Mouse (Mus musculus) retina, postnatal 1 day (tissue): ENCODE measurements at regions not wholly inside any gene's neighbourhood (a gene's known extent, or its start where the extent isn't known, plus 50 kb on each side); places are given as distances from the start of the nearest gene placed in this dataset.

Source experiments
- DNase-seq: peaks from one replicate; pipeline ENCODE4 v3.0.0-alpha.2; 2012

DNA sequence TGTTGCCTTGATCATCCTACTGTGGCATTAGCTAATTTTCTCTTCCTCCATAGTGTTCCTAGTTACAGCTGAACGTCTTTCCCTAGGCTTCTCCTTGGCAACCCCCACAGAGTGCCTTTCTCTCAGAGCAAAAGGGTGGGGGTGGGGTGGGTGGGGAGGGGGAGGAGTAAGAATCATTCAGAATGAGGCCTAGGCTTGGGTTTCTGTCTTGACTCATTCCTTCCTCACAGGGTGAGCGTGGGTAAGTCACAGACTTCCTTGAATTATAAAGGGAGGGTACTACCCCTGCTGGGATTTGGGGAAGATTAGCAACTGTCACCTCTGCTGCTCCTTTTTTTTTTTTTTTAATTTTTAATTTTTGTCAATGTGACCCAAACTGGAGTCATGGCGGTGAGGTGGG, 114.5 kb downstream of the Dhx35 start:
- DNase-seq = no peak

DNA sequence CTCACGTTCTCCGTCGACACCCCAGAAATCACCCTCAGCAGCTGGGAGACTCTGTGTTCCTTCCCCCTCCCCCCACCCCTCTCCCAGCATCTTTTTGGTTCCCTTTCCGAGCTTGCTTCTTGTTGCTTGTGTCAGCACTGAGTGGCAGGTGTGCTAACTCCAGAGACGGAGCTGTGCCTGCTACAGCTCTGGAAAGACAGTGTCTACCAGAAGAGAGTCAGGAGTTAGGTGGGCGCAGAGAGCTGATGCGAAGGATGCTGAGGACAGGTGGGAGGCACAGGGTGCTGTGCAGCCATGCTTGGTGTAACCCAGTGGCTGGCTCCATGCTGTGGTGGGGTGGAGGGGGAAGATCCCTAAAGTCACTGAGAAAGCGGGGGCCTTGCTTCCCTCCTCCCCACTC, 115.7 kb downstream of the Dhx35 start:
- DNase-seq = no peak

DNA sequence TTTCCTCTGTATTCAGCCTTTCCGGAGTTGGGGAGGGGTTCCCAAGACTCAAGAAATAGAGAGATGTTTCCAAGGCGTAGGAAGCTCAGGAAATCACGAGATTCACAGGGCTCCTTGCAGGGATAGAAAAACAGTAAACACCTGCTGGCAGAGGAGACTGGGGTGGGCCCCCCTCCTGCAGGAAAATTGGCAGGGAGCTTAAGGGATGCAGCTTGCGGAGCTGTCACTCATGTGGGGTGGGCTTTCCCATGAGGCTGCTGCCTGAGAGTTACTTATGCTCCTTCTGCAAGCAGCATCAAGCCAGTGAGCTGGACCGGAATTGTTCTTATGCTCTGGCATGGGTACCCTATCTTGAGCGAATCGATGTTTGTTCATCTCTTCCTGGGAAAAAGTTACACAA, 116.6 kb downstream of the Dhx35 start:
- DNase-seq = no peak

DNA sequence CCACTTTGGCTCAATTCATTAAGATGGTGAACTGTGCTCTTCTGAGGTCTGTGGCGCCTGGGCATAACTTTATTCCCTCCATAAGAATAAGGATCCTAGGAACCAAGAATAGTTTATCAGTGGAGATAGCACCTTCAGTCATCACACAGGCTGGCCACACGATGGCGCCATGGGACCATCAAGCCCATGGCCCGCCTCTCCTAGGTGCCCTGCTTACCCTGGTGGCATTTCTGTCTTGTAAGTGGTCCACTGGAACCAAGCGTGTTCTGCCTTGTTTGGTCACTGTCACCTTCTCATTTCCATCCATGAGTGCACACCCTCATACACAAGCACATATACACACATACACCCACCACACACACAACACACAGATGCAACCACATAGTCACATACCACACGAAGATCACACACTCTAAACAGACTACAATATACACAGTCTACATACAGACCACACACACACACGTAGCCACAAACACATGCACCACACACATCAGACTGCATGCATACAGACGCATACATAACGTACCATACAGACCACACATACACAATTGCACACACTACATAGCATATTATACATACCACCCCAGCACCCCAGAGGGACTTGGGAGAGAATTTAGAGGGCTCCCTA, 118.1 kb downstream of the Dhx35 start:
- DNase-seq = peak; percentile 68

DNA sequence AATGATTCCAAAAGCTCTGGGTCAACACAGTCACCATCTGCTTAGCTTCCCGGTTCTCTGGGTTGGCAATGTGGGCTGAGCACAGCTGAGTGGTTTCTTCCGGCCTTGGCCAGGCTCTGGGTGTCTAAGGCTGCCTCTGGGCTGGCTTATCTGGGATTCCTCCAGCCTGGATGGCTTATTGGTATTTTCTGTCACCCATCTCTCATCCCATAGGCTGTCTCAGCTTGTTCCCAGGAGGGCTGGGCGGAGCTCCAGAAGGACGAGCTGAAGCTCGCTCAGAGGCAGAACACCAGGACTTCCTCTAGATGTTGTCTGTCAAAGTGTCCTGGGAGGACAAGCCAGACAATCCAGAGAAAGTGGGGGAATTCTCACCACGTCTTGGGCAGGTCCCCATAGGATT, 122.8 kb downstream of the Dhx35 start:
- DNase-seq = no peak

DNA sequence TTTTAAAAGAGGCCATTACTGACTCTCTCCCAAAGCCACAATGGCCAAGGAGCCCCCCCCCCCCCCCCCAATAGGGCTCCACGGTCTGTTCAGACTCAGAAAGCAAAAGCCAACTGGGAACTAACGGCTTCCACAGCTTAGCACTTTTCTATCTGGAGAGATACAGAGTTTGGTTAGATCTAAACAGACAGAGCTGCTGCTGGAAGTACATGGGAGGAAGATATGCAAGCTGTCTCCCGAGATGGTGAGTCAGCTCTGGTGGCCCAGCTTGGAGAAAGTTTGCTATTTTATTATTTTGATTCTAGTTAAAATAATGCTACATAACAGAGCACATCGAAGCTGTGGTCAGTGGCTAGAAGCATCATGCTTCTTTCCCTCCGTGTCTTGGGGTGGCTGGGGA, 123.7 kb downstream of the Dhx35 start:
- no peak for DNase-seq

DNA sequence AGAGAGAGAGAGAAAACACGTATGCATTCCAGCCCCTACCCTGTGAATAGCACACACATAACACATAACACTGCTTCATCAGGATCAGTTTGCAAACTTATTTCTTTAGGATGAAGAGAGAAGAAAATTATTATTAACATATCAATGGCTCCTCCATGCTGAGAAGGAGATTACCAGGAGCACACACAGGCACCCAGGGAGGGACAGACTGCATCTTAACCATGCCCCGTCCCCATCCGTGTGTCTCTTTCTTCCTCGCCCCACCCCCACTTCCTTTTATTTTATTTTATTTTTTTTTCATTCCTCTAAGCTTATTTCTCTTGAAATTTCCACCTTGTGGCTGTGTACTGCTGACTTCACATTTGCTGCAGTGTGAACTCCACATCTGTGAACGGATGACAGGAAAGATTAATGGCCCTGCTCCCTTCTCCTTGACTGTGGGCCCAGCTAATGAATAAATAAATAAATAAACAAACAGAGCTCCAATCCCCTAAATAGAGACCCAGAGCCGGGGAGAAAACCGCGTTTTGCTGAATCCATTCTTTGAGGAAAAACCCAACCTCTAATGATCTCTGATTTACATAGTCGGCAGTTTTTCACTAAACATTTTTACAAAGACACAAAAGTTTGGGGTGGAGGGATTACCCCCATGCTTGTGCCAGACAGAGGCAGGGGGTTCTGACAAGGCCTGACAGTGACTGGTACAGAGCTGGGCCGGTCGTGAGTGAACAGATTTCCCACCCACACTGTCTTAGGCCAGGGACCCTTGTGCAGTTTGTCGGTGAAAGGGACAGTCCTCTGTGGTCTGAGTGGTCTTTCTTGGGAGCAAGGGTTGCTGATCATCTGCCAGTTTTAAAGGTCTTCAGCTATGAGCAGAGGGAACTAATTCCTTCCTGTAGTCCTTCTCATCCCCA, 127.0 kb downstream of the Dhx35 start:
- DNase-seq = no peak

DNA sequence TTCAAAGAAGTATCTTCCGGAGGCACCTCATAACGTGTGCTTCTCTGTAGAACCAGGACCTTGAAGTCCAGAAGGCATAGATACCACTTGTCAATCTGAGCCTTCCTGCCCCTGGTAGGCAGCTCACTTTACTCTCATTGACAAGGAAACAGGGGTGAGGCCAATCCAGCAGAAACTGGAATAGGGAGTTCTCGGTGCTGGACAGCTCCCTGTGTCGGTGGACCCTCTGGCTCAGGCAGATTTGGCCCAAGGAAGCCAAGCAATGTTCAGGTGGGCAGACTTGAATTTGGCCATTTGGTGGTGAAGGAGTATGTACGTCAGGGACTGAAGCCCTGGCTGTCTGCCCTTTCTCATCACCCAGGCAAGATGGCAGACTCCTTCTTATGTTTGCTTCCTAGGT, 128.2 kb downstream of the Dhx35 start:
- DNase-seq = no peak

DNA sequence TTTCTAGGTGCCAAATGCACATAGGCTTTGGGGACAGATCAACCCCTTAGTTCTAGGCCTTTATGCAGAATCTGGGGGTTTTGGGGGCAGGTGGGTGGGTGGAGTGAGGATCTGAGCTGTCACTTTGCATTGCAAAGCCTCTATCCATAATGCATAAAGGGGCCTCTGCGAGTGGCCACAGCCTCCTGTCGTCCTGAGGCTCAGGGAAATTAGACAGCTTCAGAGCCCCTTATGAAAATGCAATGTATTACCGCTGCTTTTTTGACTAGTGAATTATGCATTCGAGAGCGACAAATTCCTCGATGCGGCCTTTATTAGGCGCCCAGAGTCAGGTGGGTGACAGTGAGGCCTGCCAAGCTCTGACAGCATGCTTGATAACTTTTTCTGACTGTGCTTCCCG, 134.9 kb downstream of the Dhx35 start:
- DNase-seq = no peak

DNA sequence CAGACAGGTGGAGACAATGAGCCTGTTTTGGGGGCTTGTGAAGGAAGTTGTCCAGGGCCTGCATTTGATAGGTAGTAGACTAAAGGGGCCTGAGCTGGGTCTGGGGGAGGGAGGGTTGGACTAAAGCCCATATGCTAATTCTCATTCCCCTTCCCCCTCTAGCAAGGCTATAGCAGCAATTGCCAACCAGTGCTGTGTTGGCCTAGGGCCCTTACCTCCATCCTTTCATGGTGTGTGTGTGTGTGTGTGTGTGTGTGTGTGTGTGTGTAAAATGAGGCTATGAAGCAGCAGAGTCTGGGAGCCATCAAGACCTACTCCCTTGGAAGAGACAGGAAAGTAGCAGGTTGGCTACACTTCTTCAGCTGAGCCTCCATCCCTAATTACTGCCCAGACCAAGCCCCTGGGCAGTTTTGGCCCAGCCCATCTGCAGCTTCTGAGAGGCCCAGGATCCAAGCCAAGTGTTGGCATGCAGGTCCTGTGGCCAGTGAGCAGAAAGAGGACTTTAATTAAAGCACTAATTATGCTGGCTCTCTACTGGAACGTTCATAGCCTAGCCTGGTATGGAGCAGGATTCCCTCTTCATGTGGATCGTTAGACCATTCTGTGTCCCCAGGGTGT, 143.4 kb downstream of the Dhx35 start:
- DNase-seq = peak; percentile 32

DNA sequence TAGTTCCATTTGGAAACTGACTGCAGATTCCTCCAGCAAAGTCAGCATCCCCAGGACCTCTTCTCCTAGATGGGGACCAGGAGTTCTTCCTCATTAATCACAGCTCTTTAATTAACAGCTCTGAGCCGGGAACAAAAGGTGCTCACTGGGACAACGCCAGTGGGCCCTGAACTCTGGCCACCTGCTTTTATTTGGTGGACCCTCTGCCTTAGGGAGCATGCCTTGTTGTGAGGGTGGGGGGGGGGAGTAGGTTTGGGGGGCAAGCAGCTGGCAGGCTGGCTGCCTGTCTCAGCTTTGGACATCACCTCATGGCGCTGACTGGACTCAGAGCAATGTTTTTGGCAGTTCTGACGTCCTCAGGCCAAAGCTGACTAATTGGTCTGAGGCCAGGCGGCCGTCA, 154.8 kb downstream of the Dhx35 start:
- peak; percentile 25 for DNase-seq

DNA sequence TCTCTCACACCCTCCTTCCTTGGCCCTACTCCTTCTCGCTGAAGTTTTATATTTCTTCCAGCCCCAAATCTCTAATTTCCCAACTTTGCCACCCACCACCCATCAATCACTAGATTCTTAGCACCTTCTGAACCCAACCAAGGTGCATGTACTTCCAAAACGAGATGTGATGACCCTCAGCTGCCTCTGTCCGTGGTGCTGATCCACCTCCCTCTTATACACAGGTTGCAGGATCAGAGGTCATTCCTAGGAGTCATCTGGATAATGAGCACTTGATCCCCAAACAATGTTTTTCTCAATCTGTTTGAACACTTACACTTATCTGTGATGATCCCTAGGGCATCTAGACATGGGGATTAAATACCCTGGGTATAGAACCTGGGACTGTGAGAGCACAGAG, 156.5 kb downstream of the Dhx35 start:
- DNase-seq = no peak

DNA sequence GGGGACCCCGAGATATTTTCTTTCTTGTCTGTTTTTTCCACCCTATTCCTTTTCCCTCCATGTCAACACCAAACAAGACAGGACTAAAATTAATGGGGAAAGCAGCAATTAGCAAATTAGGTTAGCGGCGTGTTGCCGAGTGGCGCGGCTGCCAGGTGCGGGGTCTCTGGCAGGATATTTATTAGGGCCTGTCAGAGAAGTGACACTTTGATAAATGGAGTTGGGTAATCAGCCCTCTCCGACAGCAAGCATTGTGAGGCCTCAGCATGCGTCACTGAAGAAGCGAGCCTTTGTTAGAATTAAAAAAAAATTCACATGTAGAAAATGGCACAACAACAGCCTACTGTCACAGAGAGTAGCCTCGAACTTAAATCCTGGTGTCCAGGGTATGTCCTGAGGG, 162.3 kb downstream of the Dhx35 start:
- DNase-seq = no peak

DNA sequence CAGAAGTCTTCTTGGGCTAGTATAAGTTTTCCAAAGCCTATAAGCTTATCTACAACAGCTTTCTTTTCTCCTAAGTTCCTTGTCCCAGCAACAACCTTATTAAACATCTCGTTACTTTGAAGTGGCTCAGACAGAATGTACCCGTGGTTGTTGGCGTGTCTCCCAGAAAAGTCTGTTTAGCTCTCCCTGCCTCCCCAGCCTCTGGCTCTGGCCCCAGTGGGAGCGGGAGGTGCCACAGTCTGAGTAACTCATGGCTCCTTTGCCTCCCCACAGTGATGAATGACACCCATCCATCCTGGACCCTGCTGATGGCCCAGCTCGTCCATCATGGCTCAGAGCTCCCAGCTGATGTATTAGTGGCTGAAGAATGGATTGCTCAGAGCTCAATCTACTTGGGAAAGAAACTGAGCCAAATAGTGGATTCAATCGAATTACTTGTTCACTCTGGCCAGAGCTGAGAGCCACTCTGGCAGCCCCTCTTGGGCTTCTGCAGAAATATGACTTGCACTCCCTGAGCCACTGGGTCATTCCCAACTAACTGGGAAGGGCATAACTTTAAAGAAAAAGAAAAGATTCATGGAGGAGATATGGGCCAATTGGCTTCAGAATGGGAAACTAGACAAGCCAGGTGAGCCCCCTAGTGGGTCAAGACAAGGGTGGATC, 170.5 kb downstream of the Dhx35 start:
- DNase-seq = no peak

DNA sequence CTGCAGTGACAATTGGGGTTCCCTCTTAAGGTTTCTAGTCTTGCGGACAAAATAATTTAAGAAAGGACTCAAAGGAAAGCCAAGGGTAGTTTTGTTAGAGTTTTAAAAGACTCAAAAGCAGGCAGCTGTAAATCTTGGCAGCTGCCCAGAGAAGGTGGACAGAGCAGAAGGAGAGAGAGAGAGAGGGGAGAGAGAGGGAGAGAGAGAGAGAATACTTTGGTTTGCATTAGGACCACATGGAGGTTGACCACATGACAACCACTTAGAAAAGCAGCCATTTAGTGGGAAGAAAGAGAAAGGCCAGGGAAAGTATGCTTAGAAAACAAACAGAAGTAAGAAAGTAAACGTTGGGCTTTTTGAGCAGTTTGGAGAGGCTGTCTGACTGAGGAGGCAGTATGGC, 177.6 kb downstream of the Dhx35 start:
- no peak for DNase-seq

DNA sequence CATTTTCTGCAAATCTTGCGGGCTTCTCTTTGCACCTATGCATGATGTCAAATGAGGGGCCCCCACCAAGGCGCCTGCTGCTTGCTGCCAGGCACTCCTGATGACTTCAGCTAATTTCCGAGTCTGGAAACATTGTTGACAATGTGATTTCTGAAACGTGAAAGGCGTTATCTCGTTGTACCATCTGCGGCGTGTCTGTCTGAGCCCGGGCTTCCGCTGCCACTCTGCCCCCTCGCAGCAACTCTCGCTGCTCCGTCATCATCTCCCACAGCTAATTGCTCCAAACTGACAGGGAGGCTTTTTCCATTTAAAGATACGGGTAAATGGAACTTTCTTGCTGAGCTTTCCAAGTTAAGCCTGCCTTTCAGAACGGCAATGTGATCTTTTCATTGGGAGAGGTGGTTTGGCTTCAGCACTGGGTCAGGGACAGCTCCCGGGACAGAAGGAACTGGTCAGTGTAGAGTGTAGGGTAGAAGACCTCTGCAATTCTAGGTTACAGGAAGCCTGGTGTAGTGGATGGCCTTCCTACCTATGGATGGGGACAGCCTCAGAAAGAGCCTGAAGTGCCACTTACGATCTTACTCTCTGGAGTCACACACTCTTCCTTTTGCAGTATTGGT, 191.0 kb downstream of the Dhx35 start:
- DNase-seq = peak; percentile 62

DNA sequence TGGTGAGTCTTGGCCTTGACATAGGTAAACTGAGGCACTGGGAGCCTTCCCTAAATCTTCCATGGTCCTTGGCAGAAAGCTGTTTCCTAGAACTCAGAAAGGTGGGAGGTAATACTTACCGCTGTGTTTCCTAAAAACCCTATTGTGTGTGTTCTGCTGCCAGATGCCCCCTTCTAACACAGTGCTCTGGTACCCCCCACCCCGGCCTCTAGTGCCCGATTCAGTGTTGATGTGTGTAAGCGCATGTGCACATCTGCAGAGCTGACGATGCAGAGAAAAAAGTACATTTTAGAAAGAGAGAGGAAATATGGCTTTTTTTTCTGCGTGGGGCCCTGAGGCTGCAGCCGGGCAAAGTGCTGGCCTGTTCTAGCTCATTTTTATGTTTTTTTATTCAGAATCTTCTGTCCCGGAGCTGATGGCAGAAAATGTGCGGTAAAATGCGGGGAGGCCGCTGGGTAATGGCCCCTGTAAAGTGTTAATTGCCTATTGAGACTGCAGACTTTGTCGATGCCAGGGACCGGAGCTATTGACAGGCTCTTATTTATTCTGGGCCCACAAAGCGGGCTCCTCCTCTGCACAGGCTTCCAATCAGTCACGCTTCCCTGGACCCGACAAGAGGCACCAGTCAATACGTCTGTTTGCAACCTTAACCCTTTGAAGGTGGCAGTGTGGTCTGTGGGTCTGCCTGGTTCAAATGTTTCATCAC, 208.0 kb downstream of the Dhx35 start:
- DNase-seq = peak; percentile 56

DNA sequence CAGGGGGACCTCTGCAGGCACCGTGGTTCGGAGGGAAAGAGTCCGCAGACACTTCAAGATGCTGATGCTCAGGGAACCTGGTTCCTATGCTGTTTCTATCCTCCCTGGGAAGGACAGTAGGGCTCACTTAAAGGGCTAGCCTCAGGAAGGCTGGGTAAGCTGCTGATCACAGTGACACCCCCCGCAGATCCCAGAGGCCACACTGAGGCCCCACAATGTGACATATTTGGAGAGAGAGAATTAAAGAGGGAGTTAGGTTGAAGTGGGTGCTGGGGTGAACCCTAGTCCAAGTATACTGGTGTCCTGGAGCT, 208.5 kb downstream of the Dhx35 start:
- DNase-seq = no peak

DNA sequence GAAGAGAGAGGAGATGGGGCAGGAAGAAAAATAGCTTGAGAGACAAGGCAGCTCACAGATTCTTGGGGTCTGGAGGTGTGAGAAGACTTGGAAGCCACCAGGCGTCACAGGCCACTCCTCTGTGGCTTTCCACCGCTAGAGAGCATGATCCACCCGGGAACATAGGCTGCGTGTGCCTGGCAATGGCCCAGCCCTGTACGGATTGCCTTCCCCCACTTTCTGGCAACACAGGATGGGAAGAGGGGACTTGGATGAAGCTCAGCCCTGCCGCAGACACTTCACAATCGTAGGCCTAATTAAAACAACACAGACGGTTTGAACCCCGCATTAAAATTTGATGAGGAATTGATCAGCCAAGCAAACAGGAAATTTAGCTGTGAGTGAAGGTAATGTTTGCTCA, 209.8 kb downstream of the Dhx35 start:
- DNase-seq = peak; percentile 3

DNA sequence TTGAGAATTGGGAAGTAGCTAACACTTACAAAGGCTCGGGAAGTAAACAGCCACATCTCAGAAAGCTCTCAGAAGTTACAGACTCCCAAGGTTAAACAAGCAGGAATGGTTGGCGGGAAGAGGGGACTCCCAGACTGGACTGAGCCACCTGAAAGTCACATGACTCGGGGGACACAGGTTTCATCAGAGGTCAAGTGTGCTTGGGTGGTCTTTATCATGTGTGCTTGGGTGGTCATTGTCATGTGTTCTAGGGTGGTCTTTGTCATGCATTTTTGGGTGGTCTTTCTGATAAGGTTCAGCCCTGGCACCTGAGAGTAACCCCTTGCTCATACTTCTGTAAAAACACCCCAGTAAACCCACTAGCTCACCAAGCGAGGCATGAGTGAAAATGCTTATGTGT, 218.1 kb downstream of the Dhx35 start:
- no peak for DNase-seq

DNA sequence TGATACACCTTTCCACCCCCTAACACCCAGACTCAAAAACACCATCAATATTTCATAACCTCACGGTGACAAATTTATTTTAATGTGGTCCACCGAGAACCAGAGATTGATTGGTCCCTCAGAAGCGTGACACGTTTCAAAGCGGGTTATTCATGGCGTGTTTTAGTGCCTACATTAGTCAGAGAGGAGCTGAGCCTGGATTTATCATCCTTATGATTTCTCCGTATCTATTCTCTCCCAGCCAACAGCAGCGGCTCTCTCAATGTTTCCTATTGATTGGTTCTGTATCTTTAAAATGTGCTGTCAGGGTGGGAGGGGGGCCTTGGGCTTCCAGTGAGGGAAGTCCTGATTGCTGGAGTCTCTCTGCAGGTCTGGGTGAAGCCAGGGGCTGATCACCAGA, 219.9 kb downstream of the Dhx35 start:
- no peak for DNase-seq

DNA sequence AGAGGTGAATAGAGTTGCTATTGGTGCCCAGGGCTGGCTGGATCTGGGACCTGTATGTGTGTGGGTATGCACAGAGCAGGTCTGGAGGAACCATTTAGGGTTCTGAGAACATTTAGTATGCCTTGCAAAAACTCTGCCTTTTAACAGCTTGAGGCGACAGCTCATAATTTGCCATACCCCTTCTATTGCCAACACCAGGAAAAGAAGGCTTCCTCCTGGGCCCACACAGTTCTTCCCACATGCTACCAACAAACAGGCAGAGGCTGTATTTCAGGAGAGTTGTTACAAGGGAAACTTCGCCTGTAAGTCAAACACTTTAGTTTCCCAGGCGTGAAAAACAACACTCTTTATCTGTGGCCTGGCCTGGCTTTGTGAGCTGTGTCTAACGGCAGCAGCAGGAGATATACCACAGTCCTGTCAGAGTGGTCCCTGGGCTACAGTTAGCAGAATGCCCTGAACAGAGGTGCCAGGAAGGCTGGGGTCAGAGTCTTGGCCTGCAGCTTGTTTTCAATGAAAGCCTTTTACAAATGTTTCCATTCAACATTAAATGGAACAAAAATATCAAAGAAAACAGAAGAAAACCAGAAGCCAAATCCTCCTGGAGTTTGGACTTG, 225.4 kb downstream of the Dhx35 start:
- no peak for DNase-seq
